Mouse (Mus musculus): ENCODE results near the gene Snrpf.

DNA sequence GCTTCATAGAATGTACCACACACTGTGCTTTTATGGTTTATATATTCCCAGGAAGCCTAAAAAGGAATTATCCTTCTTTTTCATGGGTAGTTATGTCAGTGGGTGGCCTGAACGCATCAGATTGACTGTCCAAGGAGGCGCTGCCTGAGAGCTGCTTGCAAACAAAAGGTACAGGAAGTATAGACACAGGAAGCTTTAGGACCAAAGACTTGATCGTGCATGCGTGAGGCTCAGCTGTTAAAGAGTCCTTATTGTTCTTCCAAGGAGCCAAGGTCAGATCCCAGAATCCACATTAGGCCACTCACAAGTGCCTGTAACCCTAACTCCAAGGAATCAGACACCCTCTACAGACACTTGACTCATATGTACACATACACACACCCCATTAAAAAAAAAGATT is 47.1 kb downstream of the Snrpf start:
- TF ChIP-seq CTCF (IDR thresholded peaks at IDR 0.05; ENCODE audit: borderline replicate concordance, control insufficient read depth, extremely low read depth, insufficient read depth, low read length, poor library complexity) (no peak), POLR2A (IDR thresholded peaks at IDR 0.05; ENCODE audit: control insufficient read depth, extremely low read depth, insufficient read depth, low read length, poor library complexity) (no peak)
